Mouse (Mus musculus) lung, adult 2 months (tissue): ENCODE measurements around the gene Abca12. TPM values are rescaled to one million over a fixed set of nuclear protein-coding genes. Genes with fewer than 3 reads are reported as not detected.

Experiments used
- DNase-seq: peaks from one replicate; pipeline ENCODE4 v3.0.0; 2022
- H3K4me1 ChIP-seq: fragments of 200-500 bp; 2 replicates; pipeline ENCODE4 v1.6.1; 2011; ENCODE audit warnings: low read length; ENCODE audit not compliant: control insufficient read depth, insufficient read depth
- H3K4me3 ChIP-seq: fragments of 200-500 bp; replicated peaks from 2 replicates; pipeline ENCODE3; 2011; ENCODE audit warnings: low read depth, mild to moderate bottlenecking, control low read depth, low read length; ENCODE audit errors: extremely low read depth
- CTCF ChIP-seq: fragments of 200-500 bp; IDR thresholded peaks from 2 replicates; pipeline ENCODE4 v1.5.1; 2011; ENCODE audit warnings: mild to moderate bottlenecking, low read length, control low read depth; ENCODE audit not compliant: insufficient read depth
- POLR2A ChIP-seq: fragments of 200-500 bp; IDR thresholded peaks from 2 replicates; pipeline ENCODE4 v1.6.1; 2011; ENCODE audit warnings: low read depth, mild to moderate bottlenecking, control low read depth, low read length, borderline replicate concordance; ENCODE audit errors: extremely low read depth
- WGBS: fragments of 180-500 bp; shearing (Covaris S2); methylation state at CpG from one replicate; pipeline ENCODE4 v1.1.7; 2018; 5-methylcytosine and 5-hydroxymethylcytosine counted together
- polyA plus RNA-seq: library from polyadenylated mRNA; depleted of rRNA; stranded (reverse); fragments of >200 nt; gene quantifications from 2 replicates; pipeline ENCODE4 v1.2.3, GENCODE M21; 2012; rRNA removed

The Abca12 gene
- polyA plus RNA-seq = 0.02 and 2.1 TPM in 2 replicates

GRCm38 (mm10) chr1:71414810-71415209 lies at the start of gene Abca12:
Abca12 (minus strand) TSS chr1:71414910.
- Histone ChIP-seq H3K4me1 (no peaks in the 10 kb centered on the region), H3K4me3 (no peak within 1 kb of the TSS)
- TF ChIP-seq CTCF (no peak), POLR2A (no peak)
- 77% methylated on average over 7 of the region's 7 CpGs for WGBS
- DNase-seq = no peak

GRCm38 (mm10) chr1:71457961-71458360 lies 43.3 kb upstream of the Abca12 start:
- Histone ChIP-seq H3K4me3 (no peak overlapping the region), H3K4me1 (no peaks in the 10 kb centered on the region)
- 65% methylated on average over 3 of the region's 3 CpGs for WGBS
- no peak for DNase-seq
- TF ChIP-seq CTCF (no peak), POLR2A (no peak)

GRCm38 (mm10) chr1:71447424-71447823 lies 32.7 kb upstream of the Abca12 start:
- H3K4me1 ChIP-seq = no peaks in the 10 kb centered on the region
- 83% methylated on average over 4 of the region's 4 CpGs for WGBS
- TF ChIP-seq CTCF (no peak), POLR2A (no peak)
- no peak overlapping the region for H3K4me3 ChIP-seq
- no peak for DNase-seq

- 32% methylated on average over 13 of the region's 13 CpGs for WGBS
- no peak for DNase-seq
- Histone ChIP-seq H3K4me3 (no peak overlapping the region), H3K4me1 (no peaks in the 10 kb centered on the region)
- TF ChIP-seq POLR2A = no peak
- TF ChIP-seq CTCF = no peak
Measured at GRCm38 (mm10) chr1:71421741-71422333, 7.1 kb upstream of the Abca12 start.

- no peak overlapping the region for H3K4me3 ChIP-seq
- H3K4me1 ChIP-seq = no peaks in the 10 kb centered on the region
- WGBS = 83% methylated on average over 5 of the region's 5 CpGs
- DNase-seq = no peak
- TF ChIP-seq POLR2A (no peak), CTCF (no peak)
Measured at GRCm38 (mm10) chr1:71418467-71418866, 3.8 kb upstream of the Abca12 start.

- H3K4me1 ChIP-seq = no peaks in the 10 kb centered on the region
- H3K4me3 ChIP-seq = no peak overlapping the region
- TF ChIP-seq CTCF (no peak), POLR2A (no peak)
- WGBS = 89% methylated on average over 5 of the region's 5 CpGs
- DNase-seq = no peak
Measured at GRCm38 (mm10) chr1:71417951-71418350, 3.2 kb upstream of the Abca12 start.

GRCm38 (mm10) chr1:71414084-71414483 lies 626 bp downstream of the Abca12 start:
- Histone ChIP-seq H3K4me3 (no peak overlapping the region), H3K4me1 (no peaks in the 10 kb centered on the region)
- TF ChIP-seq CTCF = no peak
- TF ChIP-seq POLR2A = no peak
- WGBS = 71% methylated on average over 5 of the region's 6 CpGs
- DNase-seq = no peak

- WGBS = 85% methylated on average over 11 of the region's 11 CpGs
- no peak for TF ChIP-seq POLR2A
- no peak for TF ChIP-seq CTCF
- DNase-seq = no peak
- no peaks in the 10 kb centered on the region for H3K4me1 ChIP-seq
- no peak overlapping the region for H3K4me3 ChIP-seq
Measured at GRCm38 (mm10) chr1:71413114-71413513, 1.6 kb downstream of the Abca12 start.

- no peak for DNase-seq
- WGBS = 50% methylated on average over 7 of the region's 7 CpGs
- H3K4me3 ChIP-seq = no peak overlapping the region
- no peaks in the 10 kb centered on the region for H3K4me1 ChIP-seq
- TF ChIP-seq CTCF (no peak), POLR2A (no peak)
Measured at GRCm38 (mm10) chr1:71407711-71408110, 7.0 kb downstream of the Abca12 start.

GRCm38 (mm10) chr1:71397635-71398034 lies 17.1 kb downstream of the Abca12 start:
- no peak for TF ChIP-seq CTCF
- no peak for TF ChIP-seq POLR2A
- Histone ChIP-seq H3K4me1 (no peaks in the 10 kb centered on the region), H3K4me3 (no peak overlapping the region)
- 28% methylated on average over 3 of the region's 3 CpGs for WGBS
- DNase-seq = no peak
